Mouse (Mus musculus): ENCODE data around the gene Vegfa.

Vegfa gene

GRCm38 (mm10) chr17:46028210-46029051 is 3.7 kb downstream of the Vegfa start:
- ATAC-seq (ENCODE audit: insufficient number of reproducible peaks, low FRiP score, low TSS enrichment) = no peak

GRCm38 (mm10) chr17:46027066-46027917 is 4.9 kb downstream of the Vegfa start:
- ATAC-seq (ENCODE audit: insufficient number of reproducible peaks, low FRiP score, low TSS enrichment) = no peak

- ATAC-seq (ENCODE audit: insufficient number of reproducible peaks, low FRiP score, low TSS enrichment) = no peak
Observed at GRCm38 (mm10) chr17:46025927-46026668, 6.1 kb downstream of the Vegfa start.

- ATAC-seq (ENCODE audit: insufficient number of reproducible peaks, low FRiP score, low TSS enrichment) = no peak
Observed at GRCm38 (mm10) chr17:46025207-46025606, 7.0 kb downstream of the Vegfa start.

- no peak for ATAC-seq (ENCODE audit: insufficient number of reproducible peaks, low FRiP score, low TSS enrichment)
Observed at GRCm38 (mm10) chr17:46024192-46024591, 8.0 kb downstream of the Vegfa start.

GRCm38 (mm10) chr17:46023572-46023971 is 8.6 kb downstream of the Vegfa start:
- ATAC-seq (ENCODE audit: insufficient number of reproducible peaks, low FRiP score, low TSS enrichment) = no peak

GRCm38 (mm10) chr17:46022934-46023333 is 9.2 kb downstream of the Vegfa start:
- ATAC-seq (ENCODE audit: insufficient number of reproducible peaks, low FRiP score, low TSS enrichment) = peak; percentile 31; the same call in 1 of the 2 replicates

GRCm38 (mm10) chr17:46022427-46022826 is 9.7 kb downstream of the Vegfa start:
- ATAC-seq (ENCODE audit: insufficient number of reproducible peaks, low FRiP score, low TSS enrichment) = no peak

GRCm38 (mm10) chr17:46021760-46022159 is 10.4 kb downstream of the Vegfa start:
- ATAC-seq (ENCODE audit: insufficient number of reproducible peaks, low FRiP score, low TSS enrichment) = no peak

- no peak for ATAC-seq (ENCODE audit: insufficient number of reproducible peaks, low FRiP score, low TSS enrichment)
Observed at GRCm38 (mm10) chr17:46021173-46021572, 11.0 kb downstream of the Vegfa start.

GRCm38 (mm10) chr17:46020579-46020978 is 11.6 kb downstream of the Vegfa start:
- ATAC-seq (ENCODE audit: insufficient number of reproducible peaks, low FRiP score, low TSS enrichment) = no peak

GRCm38 (mm10) chr17:46018736-46019004 is 13.5 kb downstream of the Vegfa start:
- no peak for ATAC-seq (ENCODE audit: insufficient number of reproducible peaks, low FRiP score, low TSS enrichment)

GRCm38 (mm10) chr17:46017946-46018735 is 14.0 kb downstream of the Vegfa start:
- ATAC-seq (ENCODE audit: insufficient number of reproducible peaks, low FRiP score, low TSS enrichment) = no peak

GRCm38 (mm10) chr17:46016617-46017016 is 15.6 kb downstream of the Vegfa start:
- no peak for ATAC-seq (ENCODE audit: insufficient number of reproducible peaks, low FRiP score, low TSS enrichment)

- no peak for ATAC-seq (ENCODE audit: insufficient number of reproducible peaks, low FRiP score, low TSS enrichment)
Observed at GRCm38 (mm10) chr17:46015967-46016366, 16.2 kb downstream of the Vegfa start.

- ATAC-seq (ENCODE audit: insufficient number of reproducible peaks, low FRiP score, low TSS enrichment) = no peak
Observed at GRCm38 (mm10) chr17:46014935-46015334, 17.2 kb downstream of the Vegfa start.

- ATAC-seq (ENCODE audit: insufficient number of reproducible peaks, low FRiP score, low TSS enrichment) = no peak
Observed at GRCm38 (mm10) chr17:46013549-46013948, 18.6 kb downstream of the Vegfa start.

GRCm38 (mm10) chr17:46012211-46012610 is 20.0 kb downstream of the Vegfa start:
- no peak for ATAC-seq (ENCODE audit: insufficient number of reproducible peaks, low FRiP score, low TSS enrichment)

- ATAC-seq (ENCODE audit: insufficient number of reproducible peaks, low FRiP score, low TSS enrichment) = no peak
Observed at GRCm38 (mm10) chr17:46010462-46010861, 21.7 kb downstream of the Vegfa start.

- ATAC-seq (ENCODE audit: insufficient number of reproducible peaks, low FRiP score, low TSS enrichment) = no peak
Observed at GRCm38 (mm10) chr17:46009182-46009581, 23.0 kb downstream of the Vegfa start.

Data from cerebellum, adult (tissue).